Mouse (Mus musculus): Measurements from ENCODE around the gene Ralbp1. TPM values are rescaled to one million over a fixed set of nuclear protein-coding genes. Genes with fewer than 3 reads are reported as not detected.

Ralbp1 gene
- polyA plus RNA-seq, 1 experiment, result 36.0 TPM

- TF ChIP-seq POLR2A (IDR thresholded peaks at IDR 0.05; ENCODE audit: low read depth, low read length), result no peak
- no peak overlapping the region for H3K4me3 ChIP-seq (ENCODE audit: insufficient read depth, low read length)
- H3K4me1 ChIP-seq (ENCODE audit: control insufficient read depth, insufficient read depth, low read length), result peaks cover 7% of the 10 kb centered on the region; the same call in 1 of the 2 replicates
- no peak overlapping the region for H3K27ac ChIP-seq (ENCODE audit: insufficient read depth, low read length)
Measured at GRCm38 (mm10) chr17:65822423-65822822, 63.2 kb downstream of the Ralbp1 start.

GRCm38 (mm10) chr17:65820197-65820596, 65.4 kb downstream of the Ralbp1 start:
- H3K27ac ChIP-seq (ENCODE audit: insufficient read depth, low read length), result no peak overlapping the region
- TF ChIP-seq POLR2A (IDR thresholded peaks at IDR 0.05; ENCODE audit: low read depth, low read length) (no peak), CTCF (IDR thresholded peaks at IDR 0.05; ENCODE audit: borderline replicate concordance, insufficient read depth, low read length) (no peak)

GRCm38 (mm10) chr17:65813763-65814162, 71.8 kb downstream of the Ralbp1 start:
- no peak for TF ChIP-seq CTCF (IDR thresholded peaks at IDR 0.05; ENCODE audit: borderline replicate concordance, insufficient read depth, low read length)
- no peak for TF ChIP-seq POLR2A (IDR thresholded peaks at IDR 0.05; ENCODE audit: low read depth, low read length)
- Histone ChIP-seq H3K4me1 (ENCODE audit: control insufficient read depth, insufficient read depth, low read length) (peaks cover 3% of the 10 kb centered on the region), H3K4me3 (ENCODE audit: insufficient read depth, low read length) (no peak overlapping the region), H3K27ac (ENCODE audit: insufficient read depth, low read length) (0 out of 2 replicates have a peak overlapping the region, but pooled peaks have one; percentile 19)

More at GRCm38 (mm10) chr17:65820197-65820596, 65.4 kb downstream of the Ralbp1 start:
- H3K4me1 ChIP-seq (ENCODE audit: control insufficient read depth, insufficient read depth, low read length), result peaks cover 7% of the 10 kb centered on the region; the same call in 1 of the 2 replicates
- no peak overlapping the region for H3K4me3 ChIP-seq (ENCODE audit: insufficient read depth, low read length)

- Histone ChIP-seq H3K27ac (ENCODE audit: insufficient read depth, low read length) (no peak overlapping the region), H3K4me3 (ENCODE audit: insufficient read depth, low read length) (no peak overlapping the region), H3K4me1 (ENCODE audit: control insufficient read depth, insufficient read depth, low read length) (peaks cover 3% of the 10 kb centered on the region)
- TF ChIP-seq CTCF (IDR thresholded peaks at IDR 0.05; ENCODE audit: borderline replicate concordance, insufficient read depth, low read length) (no peak), POLR2A (IDR thresholded peaks at IDR 0.05; ENCODE audit: low read depth, low read length) (no peak)
Measured at GRCm38 (mm10) chr17:65811032-65811431, 74.6 kb downstream of the Ralbp1 start.

GRCm38 (mm10) chr17:65806416-65806815, 79.2 kb downstream of the Ralbp1 start:
- peaks cover 4% of the 10 kb centered on the region; the same call in 1 of the 2 replicates for H3K4me1 ChIP-seq (ENCODE audit: control insufficient read depth, insufficient read depth, low read length)
- H3K4me3 ChIP-seq (ENCODE audit: insufficient read depth, low read length), result no peak overlapping the region
- H3K27ac ChIP-seq (ENCODE audit: insufficient read depth, low read length), result no peak overlapping the region
- no peak for TF ChIP-seq CTCF (IDR thresholded peaks at IDR 0.05; ENCODE audit: borderline replicate concordance, insufficient read depth, low read length)
- TF ChIP-seq POLR2A (IDR thresholded peaks at IDR 0.05; ENCODE audit: low read depth, low read length), result no peak

- H3K4me1 ChIP-seq (ENCODE audit: control insufficient read depth, insufficient read depth, low read length), result peaks cover 4% of the 10 kb centered on the region; the same call in 1 of the 2 replicates
- TF ChIP-seq POLR2A (IDR thresholded peaks at IDR 0.05; ENCODE audit: low read depth, low read length), result no peak
- TF ChIP-seq CTCF (IDR thresholded peaks at IDR 0.05; ENCODE audit: borderline replicate concordance, insufficient read depth, low read length), result no peak
Measured at GRCm38 (mm10) chr17:65805966-65806365, 79.6 kb downstream of the Ralbp1 start.

GRCm38 (mm10) chr17:65802026-65802425, 83.6 kb downstream of the Ralbp1 start:
- Histone ChIP-seq H3K27ac (ENCODE audit: insufficient read depth, low read length) (no peak overlapping the region), H3K4me3 (ENCODE audit: insufficient read depth, low read length) (no peak overlapping the region), H3K4me1 (ENCODE audit: control insufficient read depth, insufficient read depth, low read length) (peaks cover 4% of the 10 kb centered on the region; the same call in 1 of the 2 replicates)
- TF ChIP-seq POLR2A (IDR thresholded peaks at IDR 0.05; ENCODE audit: low read depth, low read length) (no peak), CTCF (IDR thresholded peaks at IDR 0.05; ENCODE audit: borderline replicate concordance, insufficient read depth, low read length) (no peak)

More at GRCm38 (mm10) chr17:65805966-65806365, 79.6 kb downstream of the Ralbp1 start:
- Histone ChIP-seq H3K4me3 (ENCODE audit: insufficient read depth, low read length) (no peak overlapping the region), H3K27ac (ENCODE audit: insufficient read depth, low read length) (no peak overlapping the region)

- peaks cover 4% of the 10 kb centered on the region; the same call in 1 of the 2 replicates for H3K4me1 ChIP-seq (ENCODE audit: control insufficient read depth, insufficient read depth, low read length)
- H3K27ac ChIP-seq (ENCODE audit: insufficient read depth, low read length), result no peak overlapping the region
- no peak for TF ChIP-seq POLR2A (IDR thresholded peaks at IDR 0.05; ENCODE audit: low read depth, low read length)
- TF ChIP-seq CTCF (IDR thresholded peaks at IDR 0.05; ENCODE audit: borderline replicate concordance, insufficient read depth, low read length), result no peak
- no peak overlapping the region for H3K4me3 ChIP-seq (ENCODE audit: insufficient read depth, low read length)
Measured at GRCm38 (mm10) chr17:65800451-65800850, 85.1 kb downstream of the Ralbp1 start.

- no peak overlapping the region for H3K27ac ChIP-seq (ENCODE audit: insufficient read depth, low read length)
- peaks cover 4% of the 10 kb centered on the region; the same call in 1 of the 2 replicates for H3K4me1 ChIP-seq (ENCODE audit: control insufficient read depth, insufficient read depth, low read length)
- H3K4me3 ChIP-seq (ENCODE audit: insufficient read depth, low read length), result no peak overlapping the region
- TF ChIP-seq POLR2A (IDR thresholded peaks at IDR 0.05; ENCODE audit: low read depth, low read length), result no peak
- TF ChIP-seq CTCF (IDR thresholded peaks at IDR 0.05; ENCODE audit: borderline replicate concordance, insufficient read depth, low read length), result no peak
Measured at GRCm38 (mm10) chr17:65799353-65799752, 86.2 kb downstream of the Ralbp1 start.

GRCm38 (mm10) chr17:65798446-65798845, 87.2 kb downstream of the Ralbp1 start:
- H3K4me1 ChIP-seq (ENCODE audit: control insufficient read depth, insufficient read depth, low read length), result peaks cover 4% of the 10 kb centered on the region; the same call in 1 of the 2 replicates
- TF ChIP-seq POLR2A (IDR thresholded peaks at IDR 0.05; ENCODE audit: low read depth, low read length) (no peak), CTCF (IDR thresholded peaks at IDR 0.05; ENCODE audit: borderline replicate concordance, insufficient read depth, low read length) (no peak)
- no peak overlapping the region for H3K4me3 ChIP-seq (ENCODE audit: insufficient read depth, low read length)
- no peak overlapping the region for H3K27ac ChIP-seq (ENCODE audit: insufficient read depth, low read length)

Other genes starting within 250 kb of the Ralbp1 start
- not detected in 2 replicates for gene Txndc2, start 243.6 kb downstream of the Ralbp1 start, polyA plus RNA-seq (2011; ENCODE audit: insufficient read length, low read depth, missing spikeins)
- gene Rab31, start 113.0 kb downstream of the Ralbp1 start, polyA plus RNA-seq (2011; ENCODE audit: insufficient read length, low read depth, missing spikeins), result 57.7 and 59.6 TPM in 2 replicates
- 70.0 and 102 TPM in 2 replicates for gene Ppp4r1, start 103.2 kb downstream of the Ralbp1 start, polyA plus RNA-seq (2011; ENCODE audit: insufficient read length, low read depth, missing spikeins)
- gene Twsg1, start 65.4 kb upstream of the Ralbp1 start, polyA plus RNA-seq (2011; ENCODE audit: insufficient read length, low read depth, missing spikeins), result 122 and 126 TPM in 2 replicates
- gene Ankrd12, start 191.3 kb upstream of the Ralbp1 start, polyA plus RNA-seq (2011; ENCODE audit: insufficient read length, low read depth, missing spikeins), result 23.0 and 23.3 TPM in 2 replicates
- gene Ndufv2, start 215.8 kb upstream of the Ralbp1 start, polyA plus RNA-seq (2011; ENCODE audit: insufficient read length, low read depth, missing spikeins), result 159 and 199 TPM in 2 replicates
- gene Washc1, start 225.7 kb upstream of the Ralbp1 start, polyA plus RNA-seq (2011; ENCODE audit: insufficient read length, low read depth, missing spikeins), result 25.0 and 31.6 TPM in 2 replicates
- 8.9 and 9.4 TPM in 2 replicates for gene Ddx11, start 237.7 kb upstream of the Ralbp1 start, polyA plus RNA-seq (2011; ENCODE audit: insufficient read length, low read depth, missing spikeins)